Mouse (Mus musculus) urinary bladder, postnatal 10 days (tissue): ENCODE results near the gene Rps6kb2.

Experiments
- DNase-seq: peaks from one replicate; pipeline ENCODE4 v3.0.0; 2022; ENCODE audit warnings: low spot score

The Rps6kb2 gene

DNA sequence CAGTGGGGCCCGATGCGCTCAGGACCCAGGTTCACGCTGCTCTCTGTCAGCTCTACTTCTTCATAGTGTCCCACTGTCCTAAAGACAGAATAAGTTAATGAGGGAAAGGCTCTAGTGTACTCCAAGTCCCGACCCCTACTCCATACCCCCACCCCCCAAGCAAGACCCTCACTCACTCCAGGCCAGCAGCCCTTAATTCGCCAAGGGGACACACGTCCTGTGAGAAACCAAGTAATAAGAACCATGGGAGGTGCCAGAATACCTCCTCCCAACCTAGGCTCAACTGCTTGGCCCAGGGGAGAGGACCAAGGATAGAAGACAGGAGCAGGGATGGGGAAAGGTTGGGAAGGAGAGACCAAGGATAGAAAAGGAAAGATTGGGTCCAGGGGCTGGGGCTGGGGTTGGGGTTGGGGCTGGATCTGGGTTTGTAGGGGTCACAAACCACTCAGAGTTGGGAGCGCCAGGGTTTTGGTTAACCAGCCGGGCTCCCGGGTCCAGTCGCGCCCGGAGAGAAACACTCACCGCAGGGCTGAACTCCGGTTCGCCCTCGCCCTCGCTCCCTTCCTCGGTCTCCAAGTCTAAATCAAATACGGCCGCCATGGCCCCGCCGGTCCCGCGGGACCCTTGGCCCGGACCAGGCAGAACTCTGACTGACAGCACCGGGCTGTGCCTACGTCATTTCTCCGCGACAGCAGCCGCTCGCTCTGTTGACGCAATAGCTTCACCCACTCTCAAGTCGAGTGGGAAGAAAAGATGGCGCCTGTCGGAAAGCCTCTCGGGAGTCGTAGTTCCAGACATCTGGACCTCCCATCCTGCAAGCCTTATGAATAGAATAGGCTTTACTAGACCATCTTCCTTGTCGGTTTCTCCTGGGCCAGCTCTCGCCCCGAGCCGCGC lies at the start of gene Rps6kb2:
Gene Rps6kb2, minus strand, starts transcription at position 709 of the 897 bp plus-strand sequence.
- DNase-seq: peak; percentile 92

DNA sequence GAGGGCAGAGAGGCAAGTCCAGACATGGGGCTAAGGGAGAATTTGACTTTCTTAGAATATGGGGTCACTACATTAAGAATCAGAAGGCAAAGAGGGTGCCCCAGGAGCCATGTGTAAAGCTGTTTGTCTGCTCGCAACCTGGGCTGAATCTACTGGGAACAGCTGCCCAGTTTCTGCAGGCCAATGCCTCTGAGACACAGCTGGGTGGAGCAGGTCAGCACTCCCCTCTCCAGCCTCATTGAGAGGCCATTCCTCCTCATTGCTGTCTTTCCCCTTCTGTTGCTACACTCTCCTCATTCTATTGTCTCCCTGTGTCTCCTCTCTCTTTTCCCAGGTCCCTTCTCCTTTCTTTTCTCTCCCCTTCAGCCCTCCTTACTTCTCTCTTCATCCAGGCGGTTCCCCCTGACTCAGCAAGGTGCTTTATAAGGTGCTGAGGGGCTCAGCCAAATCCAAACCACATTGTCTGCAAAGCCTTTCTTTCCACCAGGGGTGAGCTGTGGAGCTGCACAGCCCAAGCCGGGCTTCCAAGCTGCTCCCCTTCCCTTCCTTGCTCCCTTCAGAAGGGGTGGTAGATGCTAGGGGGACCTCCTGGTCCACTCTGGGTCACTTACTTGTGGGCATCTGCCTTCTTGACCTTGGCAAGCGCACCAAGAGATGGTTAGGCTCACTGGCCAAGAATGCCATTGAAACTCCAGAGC lies 48.9 kb upstream of the Rps6kb2 start:
- no peak for DNase-seq

DNA sequence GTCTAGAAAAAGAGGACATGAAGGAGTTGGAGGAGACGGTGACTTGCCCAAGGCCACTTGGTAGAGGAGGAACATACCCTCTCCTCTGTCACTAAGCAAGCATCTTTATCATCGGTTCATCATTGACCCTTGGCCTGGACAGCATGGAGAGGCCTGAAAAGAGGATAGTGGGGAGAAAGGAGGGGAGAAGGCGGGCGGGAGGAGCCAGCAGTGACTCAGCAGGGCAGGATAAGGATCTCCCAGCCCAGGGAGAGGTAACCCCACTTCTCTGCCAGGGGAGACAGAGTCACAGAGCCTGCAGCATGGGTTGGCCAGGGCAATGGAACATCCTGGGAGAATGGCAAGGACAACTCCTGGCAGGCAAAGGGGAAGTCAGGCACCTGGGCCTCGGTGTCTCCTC lies 45.4 kb upstream of the Rps6kb2 start:
- no peak for DNase-seq

GRCm38 (mm10) chr19:4206971-4207370 lies 43.8 kb upstream of the Rps6kb2 start:
- no peak for DNase-seq

GRCm38 (mm10) chr19:4204889-4205288 lies 41.7 kb upstream of the Rps6kb2 start:
- DNase-seq: no peak

- no peak for DNase-seq
Measured at GRCm38 (mm10) chr19:4203604-4204326, 40.6 kb upstream of the Rps6kb2 start.

- DNase-seq: no peak
Measured at GRCm38 (mm10) chr19:4203148-4203547, 40.0 kb upstream of the Rps6kb2 start.

- no peak for DNase-seq
Measured at GRCm38 (mm10) chr19:4202149-4202548, 39.0 kb upstream of the Rps6kb2 start.

DNA sequence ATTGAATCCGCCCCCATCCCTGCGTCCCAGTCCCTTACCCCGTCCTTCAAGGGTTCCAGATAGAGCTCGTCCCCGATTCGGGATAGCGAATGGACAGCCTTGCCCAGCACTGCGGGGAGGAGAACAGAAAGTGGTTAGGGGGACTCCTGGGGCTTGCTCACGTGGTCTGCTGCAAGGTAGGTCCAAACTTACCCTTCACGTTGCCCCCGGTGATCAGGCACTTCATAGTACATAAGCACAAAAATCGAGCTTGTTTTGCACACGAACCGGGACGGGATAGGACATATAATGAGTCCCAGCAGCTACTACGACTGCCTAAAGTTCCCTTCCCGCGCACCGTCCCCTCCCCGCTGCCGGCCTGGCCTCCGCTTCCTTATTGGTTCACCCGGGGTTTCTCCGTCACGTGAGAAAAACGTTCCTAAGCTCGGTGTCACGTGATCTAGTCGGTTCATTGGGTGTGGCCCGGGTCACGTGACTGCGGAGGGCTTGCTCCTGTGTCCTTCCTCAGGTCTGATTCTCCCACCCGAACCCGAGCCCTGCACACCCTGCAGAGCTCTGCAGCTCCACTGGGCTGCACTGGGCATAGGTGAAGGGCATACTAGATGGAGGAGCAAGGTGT lies 38.2 kb upstream of the Rps6kb2 start, which contains the start of gene Rad9a:
Gene Rad9a, minus strand, starts transcription at position 372 of the 619 bp plus-strand sequence.
- DNase-seq: peak; percentile 81

DNA sequence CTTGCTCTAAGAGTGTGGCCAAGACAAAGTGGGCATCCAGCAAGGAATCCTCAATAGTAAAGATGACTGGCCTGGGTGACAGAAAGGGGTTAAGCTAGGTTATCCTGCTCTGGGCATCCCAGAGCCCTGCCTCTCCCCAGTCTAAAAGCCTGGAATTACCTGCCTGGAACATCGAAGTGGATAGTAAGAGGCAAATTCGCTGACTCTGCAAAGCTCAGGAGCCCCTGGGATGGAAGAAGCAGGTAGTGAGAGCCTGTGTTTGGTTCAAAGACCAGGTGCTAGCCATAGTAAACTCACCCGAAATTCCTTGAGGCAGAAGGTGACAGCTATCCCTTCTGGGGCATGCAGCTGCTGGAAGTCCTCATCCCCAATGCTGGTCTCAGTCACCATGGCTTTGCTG lies 34.0 kb upstream of the Rps6kb2 start:
- DNase-seq: no peak

- no peak for DNase-seq
Measured at GRCm38 (mm10) chr19:4196548-4196947, 33.4 kb upstream of the Rps6kb2 start.

DNA sequence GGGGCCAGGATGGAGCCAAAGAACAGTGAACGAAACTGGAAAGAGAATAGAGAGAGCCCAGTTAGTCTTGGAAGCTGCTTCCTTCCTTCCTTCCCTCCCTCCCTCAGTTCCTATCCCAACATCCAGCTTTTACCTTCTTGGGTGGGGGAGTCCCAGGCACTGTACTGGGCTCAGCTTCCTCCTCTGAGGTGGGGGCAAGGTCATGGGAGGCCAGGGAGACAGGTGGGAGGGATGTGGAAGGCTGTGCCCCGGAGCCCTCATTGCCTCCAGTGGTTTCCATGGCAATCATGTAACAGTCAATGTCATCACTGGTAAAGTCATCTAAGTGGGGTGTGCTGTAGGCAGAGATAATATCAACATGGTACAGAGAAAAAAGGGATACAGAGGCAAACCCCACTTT lies 32.9 kb upstream of the Rps6kb2 start:
- DNase-seq: no peak

DNA sequence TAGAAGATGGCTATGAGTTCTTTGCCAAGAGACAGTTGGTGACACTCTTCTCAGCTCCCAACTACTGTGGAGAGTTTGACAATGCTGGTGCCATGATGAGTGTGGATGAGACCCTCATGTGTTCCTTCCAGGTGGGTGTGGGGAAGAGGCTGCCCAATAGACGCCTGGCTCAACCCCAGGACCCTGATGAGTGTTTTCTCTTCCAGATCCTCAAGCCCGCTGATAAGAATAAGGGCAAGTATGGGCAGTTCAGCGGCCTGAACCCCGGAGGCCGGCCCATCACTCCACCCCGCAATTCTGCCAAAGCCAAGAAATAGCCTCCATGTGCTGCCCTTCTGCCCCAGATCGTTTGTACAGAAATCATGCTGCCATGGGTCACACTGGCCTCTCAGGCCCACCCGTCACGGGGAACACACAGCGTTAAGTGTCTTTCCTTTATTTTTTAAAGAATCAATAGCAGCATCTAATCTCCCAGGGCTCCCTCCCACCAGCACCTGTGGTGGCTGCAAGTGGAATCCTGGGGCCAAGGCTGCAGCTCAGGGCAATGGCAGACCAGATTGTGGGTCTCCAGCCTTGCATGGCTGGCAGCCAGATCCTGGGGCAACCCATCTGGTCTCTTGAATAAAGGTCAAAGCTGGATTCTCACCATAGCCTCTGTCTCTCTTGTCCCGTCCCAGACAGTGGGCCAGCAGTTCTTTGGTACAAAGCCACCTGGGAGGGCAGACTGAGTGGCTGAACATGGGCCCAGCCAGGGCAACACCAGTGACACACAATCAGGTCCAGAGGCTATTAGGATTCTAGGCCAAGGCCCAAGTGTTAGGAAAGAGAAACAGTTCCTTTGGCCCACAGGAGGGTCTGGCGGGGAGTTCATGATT lies 31.9 kb upstream of the Rps6kb2 start:
- DNase-seq: no peak

GRCm38 (mm10) chr19:4194021-4194724 lies 31.0 kb upstream of the Rps6kb2 start:
- no peak for DNase-seq

DNA sequence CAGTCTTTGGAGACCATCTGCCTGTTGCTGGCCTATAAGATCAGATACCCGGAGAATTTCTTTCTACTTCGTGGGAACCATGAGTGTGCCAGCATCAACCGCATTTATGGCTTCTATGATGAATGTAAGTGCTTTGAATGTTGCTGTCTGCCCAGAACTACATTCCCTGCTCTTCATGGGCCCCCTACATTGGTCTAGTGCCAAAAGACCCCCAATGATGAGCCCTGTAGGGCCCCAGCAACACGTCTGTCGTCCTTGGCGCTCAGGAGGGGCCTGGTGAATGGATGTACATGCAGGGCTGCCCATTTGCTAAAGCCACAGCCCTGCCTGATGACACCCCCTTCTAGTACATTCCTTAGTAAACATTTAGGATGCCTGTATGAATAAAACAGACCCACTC lies 30.0 kb upstream of the Rps6kb2 start:
- no peak for DNase-seq

GRCm38 (mm10) chr19:4192251-4192985 lies 29.3 kb upstream of the Rps6kb2 start:
- no peak for DNase-seq

DNA sequence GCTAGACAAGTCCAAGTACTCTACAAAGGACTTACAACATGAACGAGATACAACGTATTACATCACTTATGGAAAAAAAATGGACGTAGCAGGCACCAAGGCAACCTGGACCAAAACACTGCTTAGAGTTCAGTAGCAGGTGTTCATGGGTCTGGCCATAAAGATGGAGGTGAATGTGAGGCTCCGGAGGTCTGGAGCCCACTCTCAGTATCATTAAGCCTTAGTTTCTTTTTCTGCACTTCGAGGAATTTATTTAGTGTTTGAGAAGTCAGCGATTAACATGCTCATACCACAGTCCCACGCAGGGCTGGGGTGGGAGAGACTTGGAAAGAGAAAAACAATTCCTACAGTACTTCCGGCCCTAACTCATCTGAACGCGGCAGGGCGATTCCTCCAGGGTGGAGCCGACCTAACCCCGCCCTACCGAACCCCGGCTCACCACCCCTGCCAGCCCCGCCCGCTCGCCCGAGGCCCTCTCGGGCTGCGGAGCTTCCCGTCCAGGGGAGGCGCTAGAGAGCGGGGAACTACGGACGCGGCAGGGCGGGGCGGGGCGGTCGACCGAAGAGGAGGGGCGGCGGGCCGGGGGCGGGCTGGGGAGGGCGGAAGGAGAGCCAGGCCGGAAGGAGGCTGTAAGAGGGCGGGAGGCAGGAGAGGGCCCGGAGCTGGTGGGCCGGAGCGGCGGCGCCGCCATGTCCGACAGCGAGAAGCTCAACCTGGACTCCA lies 28.5 kb upstream of the Rps6kb2 start, which contains the start of gene Ppp1ca:
Gene Ppp1ca, plus strand, starts transcription at position 538 of the 723 bp plus-strand sequence.
- peak; percentile 89 for DNase-seq

DNA sequence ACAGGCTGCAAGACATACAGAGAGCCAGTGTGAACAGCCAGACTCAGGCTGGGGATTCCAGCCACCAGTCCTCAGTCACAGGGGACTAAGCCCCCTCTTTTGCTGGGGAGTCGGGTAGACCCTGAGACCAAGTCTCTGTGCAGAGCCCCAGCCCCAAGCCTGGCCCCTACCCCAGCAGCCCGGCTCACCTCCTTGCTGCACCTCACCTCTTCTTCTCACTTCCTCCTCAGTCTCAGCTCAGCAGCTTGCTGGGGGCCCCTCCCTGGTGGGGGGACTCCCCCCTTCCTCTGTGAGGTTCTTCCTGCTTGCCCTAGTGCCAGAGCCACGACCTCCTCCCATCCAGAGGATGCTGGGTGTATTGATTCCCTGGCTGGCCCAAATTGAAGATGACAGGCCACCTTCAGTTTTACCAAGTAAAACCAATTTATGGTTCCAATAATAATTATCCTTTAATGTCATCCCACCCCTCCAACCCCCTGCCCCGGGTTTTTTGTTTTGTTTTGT lies 27.7 kb upstream of the Rps6kb2 start, which contains the start of gene Tbc1d10c:
Gene Tbc1d10c, minus strand, starts transcription at position 454 of the 504 bp plus-strand sequence.
- no peak for DNase-seq
